Mouse (Mus musculus) hindbrain, embryonic 10.5 days (tissue): ENCODE measurements around the gene Slc38a10. TPM values are rescaled to one million over a fixed set of nuclear protein-coding genes. Genes with fewer than 3 reads are reported as not detected.

ENCODE experiments used
- DNase-seq: peaks from one replicate; pipeline ENCODE4 v3.0.0-alpha.2; 2017; ENCODE audit warnings: low spot score
- H3K27ac ChIP-seq: fragments of 300-500 bp; sonication (generic); 2 replicates; pipeline ENCODE4 v1.5.1; 2016; ENCODE audit warnings: mild to moderate bottlenecking, moderate library complexity
- H3K27me3 ChIP-seq: fragments of 300-500 bp; sonication (generic); 2 replicates; pipeline ENCODE4 v1.6.1; 2016; ENCODE audit warnings: mild to moderate bottlenecking; ENCODE audit not compliant: poor library complexity, insufficient read depth, severe bottlenecking
- H3K36me3 ChIP-seq: fragments of 300-500 bp; sonication (generic); 2 replicates; pipeline ENCODE4 v1.6.1; 2016; ENCODE audit warnings: mild to moderate bottlenecking, moderate library complexity
- H3K4me1 ChIP-seq: fragments of 300-500 bp; sonication (generic); replicated peaks from 2 replicates; pipeline ENCODE4 v1.6.1; 2016; ENCODE audit warnings: mild to moderate bottlenecking
- H3K4me3 ChIP-seq: fragments of 300-500 bp; sonication (generic); 2 replicates; pipeline ENCODE4 v1.5.1; 2016; ENCODE audit warnings: mild to moderate bottlenecking, moderate library complexity
- H3K9me3 ChIP-seq: fragments of 300-500 bp; sonication (generic); 2 replicates; pipeline ENCODE4 v1.6.1; 2016; ENCODE audit warnings: mild to moderate bottlenecking, moderate library complexity
- WGBS: fragments of 180-500 bp; shearing (Covaris S2); methylation state at CpG from one replicate; pipeline ENCODE4 v1.1.7; 2016; 5-methylcytosine and 5-hydroxymethylcytosine counted together
- polyA plus RNA-seq: library from polyadenylated mRNA; unstranded; fragments of >200 nt; fragmentation: Nextera tagmentation; extraction: Ambion mirVana; gene quantifications from 2 replicates; pipeline ENCODE4 v1.2.1, GENCODE M21; 2016

Slc38a10 gene
- 99.1 and 114 TPM in 2 replicates for polyA plus RNA-seq

DNA sequence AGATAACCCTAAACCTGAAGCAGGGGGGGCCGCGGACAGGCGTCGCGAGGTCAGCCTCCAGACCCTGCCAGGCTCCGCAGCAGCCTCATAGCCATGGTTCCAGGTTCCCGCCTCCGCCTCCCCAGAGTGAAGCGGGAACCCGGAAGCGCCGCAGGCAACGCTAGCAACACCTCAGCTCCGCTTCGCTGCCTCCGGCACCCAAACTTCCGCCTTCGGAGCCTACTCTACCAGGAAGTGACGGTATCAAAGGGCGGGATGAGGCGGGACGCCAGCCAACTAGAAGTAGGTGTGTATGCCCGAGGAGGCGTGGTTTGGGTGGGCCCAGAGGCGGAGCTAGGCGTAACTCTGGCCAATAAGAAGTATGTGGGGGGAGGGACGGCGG lies at the start of gene Slc38a10:
Gene Slc38a10, minus strand, starts transcription at position 234 of the 382 bp plus-strand sequence.
- Histone ChIP-seq H3K9me3 (no peaks in the 10 kb centered on the region), H3K4me3 (peak within 1 kb of the TSS; percentile 94), H3K27me3 (no peaks in the 10 kb centered on the region), H3K4me1 (peaks cover 32% of the 10 kb centered on the region), H3K36me3 (peaks cover 13% of the 10 kb centered on the region), H3K27ac (peak within 1 kb of the TSS; percentile 91)
- peak; percentile 100 for DNase-seq
- WGBS: under 1% methylated on average over 28 of the region's 28 CpGs

DNA sequence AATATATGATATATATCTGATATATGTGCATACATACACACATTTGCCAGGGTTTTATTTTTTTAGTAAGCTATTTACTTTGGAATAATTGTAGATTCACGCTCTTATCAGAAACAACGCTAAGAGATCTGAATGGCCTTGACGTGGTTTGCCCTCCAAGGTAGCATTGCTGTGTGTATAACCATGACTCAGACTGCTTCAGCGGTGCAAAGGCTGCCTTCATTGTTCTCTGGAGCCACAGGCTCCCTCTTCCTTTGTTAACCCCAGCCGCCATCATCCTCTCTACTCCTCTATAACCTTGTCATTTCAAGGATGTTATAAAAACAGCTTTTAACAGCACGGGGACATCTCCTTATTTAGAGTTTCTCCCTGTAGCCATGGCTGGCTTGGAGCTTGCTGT lies 49.5 kb upstream of the Slc38a10 start:
- Histone ChIP-seq H3K27ac (no peak overlapping the region), H3K27me3 (no peaks in the 10 kb centered on the region), H3K4me1 (peaks cover 13% of the 10 kb centered on the region), H3K36me3 (no peaks in the 10 kb centered on the region), H3K9me3 (no peaks in the 10 kb centered on the region), H3K4me3 (no peak overlapping the region)
- DNase-seq: no peak
- 77% methylated on average over 6 of the region's 6 CpGs for WGBS

DNA sequence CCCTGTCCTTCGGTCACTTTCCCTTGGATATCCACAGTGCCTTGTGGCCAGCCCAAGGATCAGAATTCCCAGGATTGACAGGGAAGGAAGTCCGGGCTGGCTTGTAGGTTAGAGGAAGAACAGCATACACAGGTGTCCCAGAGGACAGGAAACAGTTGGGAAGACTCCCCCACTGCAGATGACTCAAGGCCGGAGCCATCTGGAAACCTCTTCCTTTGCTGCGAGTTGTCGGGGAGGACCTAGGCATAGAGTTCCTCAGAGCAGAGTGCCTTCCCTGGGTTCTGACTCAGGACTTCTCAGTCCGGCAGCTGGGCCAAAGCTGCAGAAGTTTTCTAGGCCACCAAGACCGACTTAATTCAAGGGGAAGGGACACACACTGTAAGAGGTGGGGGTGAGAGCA lies 48.6 kb upstream of the Slc38a10 start:
- no peaks in the 10 kb centered on the region for H3K36me3 ChIP-seq
- H3K4me1 ChIP-seq: peaks cover 13% of the 10 kb centered on the region
- no peak overlapping the region for H3K27ac ChIP-seq
- 70% methylated on average over 7 of the region's 7 CpGs for WGBS
- no peak for DNase-seq
- H3K9me3 ChIP-seq: no peaks in the 10 kb centered on the region
- H3K27me3 ChIP-seq: no peaks in the 10 kb centered on the region
- no peak overlapping the region for H3K4me3 ChIP-seq

DNA sequence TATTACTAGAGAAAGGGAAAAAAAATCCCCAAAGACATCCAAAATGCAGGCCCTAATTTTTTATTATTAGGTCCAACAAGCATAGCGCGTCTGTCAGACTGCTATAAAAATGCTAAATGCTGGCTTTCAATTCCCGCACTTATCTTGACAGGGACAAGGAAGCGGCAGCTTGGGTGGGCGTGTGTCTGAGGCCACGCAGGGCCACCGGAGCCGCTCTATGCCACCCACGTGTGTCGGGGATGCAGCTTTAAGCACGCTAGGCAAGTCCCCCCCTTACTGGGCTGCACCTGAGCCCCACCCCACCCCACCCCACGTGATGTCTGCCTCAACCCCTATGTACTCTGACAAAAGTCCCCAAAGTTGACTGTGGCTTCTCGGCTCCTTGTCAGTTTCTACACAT lies 47.7 kb upstream of the Slc38a10 start:
- H3K4me1 ChIP-seq: peaks cover 13% of the 10 kb centered on the region
- WGBS: 47% methylated on average over 13 of the region's 13 CpGs
- H3K27ac ChIP-seq: 0 out of 2 replicates have a peak overlapping the region, but pooled peaks have one; percentile 50

DNA sequence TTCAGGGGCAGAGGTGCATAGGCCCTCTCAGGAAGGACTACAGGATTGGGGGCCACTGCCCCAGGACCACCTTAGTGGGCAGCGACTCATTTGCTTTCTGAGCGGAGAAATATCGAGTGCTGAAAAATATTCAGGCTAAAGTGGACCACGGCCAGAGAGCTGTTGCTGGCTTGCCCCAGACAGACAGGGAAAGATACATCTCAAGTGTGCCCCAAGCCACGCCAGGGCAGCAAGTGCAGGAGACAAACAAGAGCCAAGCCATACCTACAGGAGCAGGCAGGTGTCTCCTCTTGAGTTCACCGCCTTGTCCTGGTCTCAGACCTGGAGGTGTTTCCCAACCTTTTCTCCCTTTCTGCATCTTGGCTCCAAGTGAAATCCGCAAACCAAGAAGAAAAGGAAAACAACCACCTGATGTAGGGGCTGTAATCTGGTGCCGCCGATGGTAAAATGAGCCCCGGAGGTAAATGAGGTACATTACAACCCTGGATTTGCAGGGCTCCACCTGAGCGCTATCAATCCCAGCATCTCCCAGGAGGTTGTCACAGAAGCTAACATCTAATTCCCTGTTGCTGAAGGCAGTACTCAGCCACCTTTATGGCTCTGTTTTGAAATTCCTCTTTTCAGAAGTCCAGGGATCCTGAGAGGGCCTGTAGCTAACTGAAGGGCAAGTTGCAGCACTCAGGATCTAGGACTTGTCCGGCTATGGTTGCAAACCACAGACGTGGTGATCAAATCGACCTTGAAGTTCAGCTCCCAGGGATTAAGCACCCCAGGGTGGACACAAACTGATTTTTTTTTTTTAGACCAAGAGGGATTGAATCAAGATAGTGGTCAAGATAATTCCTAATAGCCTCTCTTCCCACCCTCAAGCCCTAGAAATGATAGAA lies 39.6 kb upstream of the Slc38a10 start:
- Histone ChIP-seq H3K4me1 (peaks cover 35% of the 10 kb centered on the region), H3K9me3 (no peaks in the 10 kb centered on the region), H3K27ac (peak overlapping the region; percentile 99), H3K4me3 (peak overlapping the region; percentile 75), H3K36me3 (peaks cover 20% of the 10 kb centered on the region), H3K27me3 (no peaks in the 10 kb centered on the region; the same call in 1 of the 2 replicates)
- peak; percentile 23 for DNase-seq
- 32% methylated on average over 14 of the region's 14 CpGs for whole genome bisulfite sequencing

More for the DNA sequence above, 47.7 kb upstream of the Slc38a10 start:
- Histone ChIP-seq H3K9me3 (no peaks in the 10 kb centered on the region), H3K36me3 (no peaks in the 10 kb centered on the region), H3K4me3 (no peak overlapping the region), H3K27me3 (no peaks in the 10 kb centered on the region)
- no peak for DNase-seq

DNA sequence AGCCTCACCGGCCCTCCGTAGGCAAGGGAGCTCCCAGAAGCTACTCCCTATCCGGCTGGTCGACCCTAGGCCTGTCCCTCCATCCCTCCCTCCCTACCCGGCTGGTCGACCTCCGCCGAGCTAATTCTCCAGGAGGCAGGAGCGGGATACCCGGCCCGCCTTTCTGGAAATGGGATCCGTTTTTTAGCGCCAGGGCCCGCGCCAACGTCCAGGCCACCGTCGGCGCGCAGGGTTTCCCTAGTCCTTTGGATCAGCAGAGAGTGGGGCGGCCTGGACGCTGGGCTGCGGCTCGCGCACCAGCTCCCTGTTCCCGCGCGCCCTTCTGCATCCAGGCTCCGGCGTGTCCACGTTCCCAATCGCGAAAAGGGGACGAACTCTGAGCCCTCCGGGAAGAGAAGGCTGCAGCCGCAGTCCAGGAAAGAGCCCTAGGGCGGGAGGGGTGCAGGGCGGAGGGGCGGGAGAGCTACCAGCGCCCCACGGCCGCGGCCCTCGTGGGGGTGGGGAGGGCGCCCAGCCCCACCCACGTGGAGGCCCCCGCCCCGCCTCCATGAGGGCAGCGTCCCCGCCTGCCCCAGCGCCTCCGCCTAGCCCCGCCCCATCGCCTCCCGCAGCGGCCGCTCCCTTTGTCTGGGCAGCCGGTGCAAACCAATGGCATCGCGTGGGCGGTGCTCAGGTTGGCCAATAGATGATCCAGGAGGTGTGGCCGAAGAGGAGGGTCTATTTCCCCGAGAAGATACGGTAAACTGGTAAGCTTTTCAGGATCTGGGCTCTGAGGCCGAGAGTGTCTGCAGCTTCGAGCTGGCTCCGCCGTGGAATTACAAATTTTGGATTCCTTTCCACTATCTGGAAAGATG lies 38.5 kb upstream of the Slc38a10 start:
- Histone ChIP-seq H3K4me3 (peak overlapping the region; percentile 75), H3K4me1 (peaks cover 46% of the 10 kb centered on the region), H3K27me3 (no peaks in the 10 kb centered on the region; the same call in 1 of the 2 replicates), H3K27ac (peak overlapping the region; percentile 99), H3K9me3 (no peaks in the 10 kb centered on the region), H3K36me3 (peaks cover 28% of the 10 kb centered on the region)
- DNase-seq: peak; percentile 99
- WGBS: under 1% methylated on average over 67 of the region's 68 CpGs

DNA sequence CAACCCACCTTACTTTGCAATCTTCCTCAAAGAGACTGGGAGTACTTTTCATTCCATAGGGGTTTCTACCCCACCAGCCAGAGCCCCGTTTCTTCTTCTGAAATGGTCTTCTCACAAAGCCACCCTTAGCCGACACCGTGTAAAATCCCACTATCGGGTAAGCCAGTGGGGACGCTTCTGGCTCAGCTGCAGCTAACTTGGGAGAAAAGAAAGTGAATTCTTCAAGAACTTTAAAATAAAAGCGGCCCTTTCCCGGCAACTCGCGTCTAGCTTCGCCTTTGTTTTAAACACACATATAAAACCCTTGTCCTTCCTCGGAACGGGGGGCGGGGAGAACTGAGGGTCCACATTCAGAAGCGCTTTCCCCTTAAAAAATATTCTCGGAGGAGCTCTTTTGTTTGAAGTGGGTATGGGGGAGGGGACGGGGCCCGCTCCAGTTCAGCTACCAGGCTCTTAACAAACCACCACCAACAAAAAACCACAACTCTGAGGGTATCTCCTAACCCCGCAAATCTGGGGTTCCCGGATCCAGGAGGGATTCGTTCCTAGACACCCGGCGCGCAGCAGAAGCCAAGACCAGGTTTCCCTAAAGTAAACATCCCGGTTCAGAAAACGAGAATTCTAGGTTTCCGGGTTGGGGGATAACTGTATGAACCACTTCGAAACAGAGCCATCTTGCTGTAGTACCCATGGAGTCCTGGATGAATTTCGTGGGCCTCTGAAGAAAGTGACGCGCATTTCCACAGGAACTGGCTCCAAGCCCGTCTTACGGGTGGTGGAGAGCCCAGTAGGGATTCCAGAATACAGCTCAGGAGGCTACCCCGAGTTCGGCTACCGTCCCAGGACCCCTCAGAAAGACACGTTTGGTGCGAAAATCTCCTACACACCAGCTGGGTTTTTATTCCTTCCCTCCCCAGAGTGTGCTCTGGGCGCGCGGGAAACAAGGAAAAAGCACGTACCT lies 37.6 kb upstream of the Slc38a10 start:
- H3K27ac ChIP-seq: peak overlapping the region; percentile 99
- DNase-seq: peak; percentile 74
- under 1% methylated on average over 41 of the region's 41 CpGs for WGBS
- peaks cover 55% of the 10 kb centered on the region for H3K4me1 ChIP-seq
- H3K9me3 ChIP-seq: no peaks in the 10 kb centered on the region
- H3K4me3 ChIP-seq: peak overlapping the region; percentile 75
- H3K36me3 ChIP-seq: peaks cover 28% of the 10 kb centered on the region
- H3K27me3 ChIP-seq: no peaks in the 10 kb centered on the region; the same call in 1 of the 2 replicates

DNA sequence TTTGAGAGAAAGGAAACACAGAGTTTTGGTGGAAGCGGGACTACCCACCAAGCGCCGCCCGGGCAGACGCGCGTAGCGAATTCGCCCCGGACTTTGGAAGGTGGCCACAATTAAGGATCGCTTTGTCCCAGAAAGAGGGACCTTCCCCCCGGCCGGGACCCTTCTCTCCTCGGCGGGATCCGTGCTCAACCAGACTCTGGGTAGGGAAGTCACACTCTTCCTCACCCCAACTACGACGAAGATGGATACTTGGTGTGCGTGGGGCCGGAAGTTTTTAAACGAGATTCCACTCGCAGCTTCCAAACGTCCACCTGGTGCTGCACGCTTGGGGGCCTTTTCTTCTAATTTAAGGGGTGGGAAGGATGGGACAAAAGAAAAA lies 36.9 kb upstream of the Slc38a10 start:
- under 1% methylated on average over 24 of the region's 24 CpGs for WGBS
- Histone ChIP-seq H3K4me3 (peak overlapping the region; percentile 75), H3K36me3 (peaks cover 28% of the 10 kb centered on the region), H3K27me3 (no peaks in the 10 kb centered on the region; the same call in 1 of the 2 replicates), H3K9me3 (no peaks in the 10 kb centered on the region), H3K27ac (peak overlapping the region; percentile 99), H3K4me1 (peaks cover 62% of the 10 kb centered on the region)
- peak; percentile 58 for DNase-seq

DNA sequence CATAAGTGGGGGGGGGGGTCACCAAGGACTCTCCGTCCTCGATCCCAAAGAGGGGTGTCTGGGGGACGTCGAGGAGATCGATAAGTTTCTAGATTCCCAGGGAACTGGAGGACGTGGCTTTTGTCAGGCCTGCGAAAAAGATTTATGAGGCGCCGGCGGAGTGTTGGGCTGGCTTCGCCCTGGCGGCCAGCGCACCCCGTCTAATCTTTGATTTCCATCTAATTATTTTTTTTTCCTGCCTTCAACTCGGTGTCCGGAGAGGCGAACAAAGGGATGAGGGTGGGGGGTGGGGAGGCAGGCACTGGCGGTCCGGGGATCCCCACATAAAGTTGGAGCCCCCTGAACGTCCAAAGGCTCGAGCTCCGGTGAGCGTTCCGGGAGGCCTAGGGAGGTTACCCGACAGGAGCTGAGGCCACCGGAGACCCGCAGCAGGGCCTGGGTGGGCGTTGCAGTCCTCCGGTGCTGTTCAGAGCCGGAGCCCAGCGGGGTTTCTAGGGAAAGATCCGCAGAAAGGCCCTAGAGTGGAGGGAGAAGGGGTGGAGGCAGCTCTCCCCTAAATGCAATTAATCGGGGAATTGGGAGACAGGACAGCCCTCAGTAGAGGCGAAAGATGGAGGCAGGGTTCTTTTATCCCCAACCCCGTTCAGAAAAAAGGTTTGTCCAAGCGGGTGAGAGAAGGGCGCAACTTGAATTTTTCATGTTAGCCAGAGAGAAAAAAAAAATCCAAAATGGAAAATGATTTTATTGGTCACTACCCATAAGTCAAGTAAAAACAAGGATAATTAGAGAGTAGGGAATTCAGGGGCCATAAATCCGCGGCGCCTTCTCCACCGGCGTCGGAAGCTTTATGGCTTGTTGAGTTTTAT lies 36.3 kb upstream of the Slc38a10 start:
- WGBS: under 1% methylated on average over 43 of the region's 43 CpGs
- DNase-seq: peak; percentile 74
- H3K4me1 ChIP-seq: peaks cover 68% of the 10 kb centered on the region
- H3K36me3 ChIP-seq: peaks cover 28% of the 10 kb centered on the region
- peak overlapping the region; percentile 75 for H3K4me3 ChIP-seq
- no peaks in the 10 kb centered on the region; the same call in 1 of the 2 replicates for H3K27me3 ChIP-seq
- H3K9me3 ChIP-seq: no peaks in the 10 kb centered on the region
- peak overlapping the region; percentile 99 for H3K27ac ChIP-seq

DNA sequence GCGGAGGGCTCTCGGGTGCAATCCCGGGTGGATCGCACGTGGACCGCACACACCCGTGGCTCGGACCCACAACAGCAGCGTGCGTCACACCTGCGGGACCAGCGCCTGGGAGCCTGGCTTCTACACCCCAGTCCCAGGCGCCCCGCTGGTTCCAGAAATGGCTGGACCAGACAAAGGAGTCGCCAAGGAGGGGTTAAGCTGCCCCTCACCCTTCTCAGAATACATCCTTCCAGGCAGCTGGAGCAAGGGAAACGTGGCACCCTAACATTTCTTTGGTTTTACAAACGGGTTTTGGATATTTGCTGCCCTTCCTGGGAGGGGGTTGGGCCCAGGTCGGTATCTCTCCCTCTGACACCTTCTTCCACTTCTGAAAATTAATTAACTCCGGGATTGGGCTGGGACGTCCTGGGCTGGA lies 35.7 kb upstream of the Slc38a10 start:
- H3K27ac ChIP-seq: peak overlapping the region; percentile 99
- peaks cover 28% of the 10 kb centered on the region for H3K36me3 ChIP-seq
- H3K9me3 ChIP-seq: no peaks in the 10 kb centered on the region
- H3K4me1 ChIP-seq: peaks cover 74% of the 10 kb centered on the region
- peak overlapping the region; percentile 75 for H3K4me3 ChIP-seq
- DNase-seq: no peak
- no peaks in the 10 kb centered on the region for H3K27me3 ChIP-seq
- under 1% methylated on average over 20 of the region's 20 CpGs for WGBS

DNA sequence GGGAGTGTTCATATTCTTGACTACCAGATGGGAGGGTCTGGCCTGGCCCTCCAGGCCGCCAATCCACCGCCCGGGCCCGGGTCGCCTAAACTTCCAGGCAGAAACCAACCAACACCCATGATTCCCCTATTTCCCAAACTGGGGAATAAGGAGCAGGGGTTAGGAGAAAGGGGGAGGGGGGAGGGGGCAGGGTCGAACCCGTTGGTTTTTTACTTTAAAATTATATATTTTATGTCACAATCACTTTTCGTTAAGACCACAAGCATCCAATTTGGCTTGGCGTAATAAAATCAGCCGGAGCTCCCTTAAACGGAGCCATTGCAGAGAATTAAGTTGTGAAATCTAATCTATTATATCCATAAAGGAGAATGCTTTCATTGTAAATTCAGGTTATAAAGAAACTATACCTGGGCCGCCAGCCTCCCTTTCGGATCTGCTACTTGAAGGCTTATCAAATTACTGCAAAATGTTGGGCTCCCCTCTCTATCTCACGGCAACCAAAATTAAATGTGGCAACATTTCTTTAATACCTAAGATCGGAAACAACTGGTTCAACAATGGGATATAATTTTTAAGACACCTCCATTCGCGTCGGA lies 35.1 kb upstream of the Slc38a10 start:
- Histone ChIP-seq H3K27me3 (no peaks in the 10 kb centered on the region), H3K4me1 (peaks cover 74% of the 10 kb centered on the region), H3K4me3 (peak overlapping the region; percentile 75), H3K9me3 (no peaks in the 10 kb centered on the region), H3K36me3 (peaks cover 28% of the 10 kb centered on the region), H3K27ac (peak overlapping the region; percentile 99)
- no peak for DNase-seq
- 5% methylated on average over 18 of the region's 18 CpGs for WGBS
